Mouse (Mus musculus) MEL (cell line): ENCODE data around the gene Gpat2.

ENCODE experiments used
- CHD1 ChIP-seq: IDR thresholded peaks from 2 replicates; pipeline ENCODE4 v1.6.1; 2012; ENCODE audit warnings: low read depth, mild to moderate bottlenecking, inconsistent platforms, low read length, improper control_type of control experiment
- CHD2 ChIP-seq: IDR thresholded peaks from 2 replicates; pipeline ENCODE4 v1.6.1; 2011; ENCODE audit warnings: low read length, improper control_type of control experiment
- CTCF ChIP-seq, 3 experiments: IDR thresholded peaks in 2 of 3; conservative IDR thresholded peaks in 1 of 3; 2 replicates each; pipeline ENCODE4 v1.5.1; 2011 to 2012; ENCODE audit warnings: low read length in 3 of 3, low read depth in 2 of 3, mild to moderate bottlenecking in 2 of 3, improper control_type of control experiment in 1 of 3, inconsistent platforms in 1 of 3, mixed read lengths in 1 of 3, moderate library complexity in 1 of 3; ENCODE audit not compliant: control insufficient read depth in 1 of 3, insufficient read depth in 1 of 3, poor library complexity in 1 of 3, severe bottlenecking in 1 of 3
- EP300 ChIP-seq, 2 experiments: IDR thresholded peaks; 2 replicates each; pipeline ENCODE4 v1.6.1; 2011; ENCODE audit warnings: improper control_type of control experiment in 2 of 2, low read length in 2 of 2, low read depth in 1 of 2, mild to moderate bottlenecking in 1 of 2
- HCFC1 ChIP-seq: IDR thresholded peaks from 2 replicates; pipeline ENCODE4 v1.6.1; 2012; ENCODE audit warnings: low read depth, mild to moderate bottlenecking, inconsistent platforms, low read length, improper control_type of control experiment, moderate library complexity
- KAT2A ChIP-seq: conservative IDR thresholded peaks from 2 replicates; pipeline ENCODE4 v1.6.1; 2012; ENCODE audit warnings: low read depth, low read length, improper control_type of control experiment, inconsistent platforms
- MAX ChIP-seq: IDR thresholded peaks from 2 replicates; pipeline ENCODE4 v1.6.1; 2011; ENCODE audit warnings: low read length, improper control_type of control experiment
- MXI1 ChIP-seq: IDR thresholded peaks from 2 replicates; pipeline ENCODE4 v1.6.1; 2011; ENCODE audit warnings: mild to moderate bottlenecking, low read depth, low read length, improper control_type of control experiment
- NELFE ChIP-seq: IDR thresholded peaks from 2 replicates; pipeline ENCODE4 v1.6.1; 2011; ENCODE audit warnings: low read depth, low read length, improper control_type of control experiment
- ZMIZ1 ChIP-seq: IDR thresholded peaks from 2 replicates; pipeline ENCODE4 v1.6.1; 2012; ENCODE audit warnings: low read depth, mild to moderate bottlenecking, inconsistent platforms, low read length, improper control_type of control experiment, moderate library complexity

GRCm38 (mm10) chr2:127415806-127416205 is 9.2 kb upstream of the Gpat2 start:
- TF ChIP-seq HCFC1: no peak
- no peak for TF ChIP-seq CTCF (IDR thresholded peaks at IDR 0.05 in 2 of 3, conservative IDR thresholded peaks at IDR 0.05 in 1 of 3; ENCODE audit: control insufficient read depth in 1 of 3, insufficient read depth in 1 of 3, low read depth in 2 of 3, low read length in 3 of 3, poor library complexity in 1 of 3, severe bottlenecking in 1 of 3)
- no peak for TF ChIP-seq EP300 (IDR thresholded peaks at IDR 0.05; ENCODE audit: low read depth in 1 of 2, low read length in 2 of 2)
- TF ChIP-seq CHD2: no peak
- no peak for TF ChIP-seq ZMIZ1
- TF ChIP-seq MXI1: no peak
- TF ChIP-seq KAT2A: no peak
- TF ChIP-seq NELFE: no peak
- no peak for TF ChIP-seq CHD1
- no peak for TF ChIP-seq MAX
